Mouse (Mus musculus) heart, embryonic 11.5 days (tissue): ENCODE results near the gene Shisal1. TPM values are rescaled to one million over a fixed set of nuclear protein-coding genes. Genes with fewer than 3 reads are reported as not detected.

Experiments used
- ATAC-seq: fragments of 200-750 bp; cut with Nextera tagmentation; replicated peaks from 2 replicates; pipeline ENCODE4 v1.8.0; 2017; ENCODE audit warnings: moderate library complexity; ENCODE audit not compliant: insufficient number of reproducible peaks, low FRiP score, low TSS enrichment
- H3K27ac ChIP-seq: fragments of 300-500 bp; sonication (generic); 2 replicates; pipeline ENCODE4 v1.5.1; 2014; ENCODE audit warnings: mild to moderate bottlenecking, low read depth, low read length
- H3K27me3 ChIP-seq: fragments of 300-500 bp; sonication (generic); 2 replicates; pipeline ENCODE4 v1.6.1; 2014; ENCODE audit warnings: mild to moderate bottlenecking, low read length, mixed read lengths; ENCODE audit not compliant: control insufficient read depth, insufficient read depth
- H3K36me3 ChIP-seq: fragments of 300-500 bp; sonication (generic); 2 replicates; pipeline ENCODE4 v1.6.1; 2014; ENCODE audit warnings: mild to moderate bottlenecking, low read length, moderate library complexity, mixed read lengths; ENCODE audit not compliant: control insufficient read depth, insufficient read depth
- H3K4me1 ChIP-seq: fragments of 300-500 bp; sonication (generic); 2 replicates; pipeline ENCODE4 v1.6.1; 2014; ENCODE audit warnings: low read length; ENCODE audit not compliant: control insufficient read depth, insufficient read depth
- H3K4me2 ChIP-seq: fragments of 300-500 bp; sonication (generic); 2 replicates; pipeline ENCODE4 v1.6.1; 2014; ENCODE audit warnings: mild to moderate bottlenecking, moderate library complexity
- H3K4me3 ChIP-seq: fragments of 300-500 bp; sonication (generic); 2 replicates; pipeline ENCODE4 v1.5.1; 2014; ENCODE audit warnings: low read depth, low read length
- H3K9ac ChIP-seq: fragments of 300-500 bp; sonication (generic); 2 replicates; pipeline ENCODE4 v1.6.1; 2014; ENCODE audit warnings: mild to moderate bottlenecking, low read depth, low read length, moderate library complexity
- H3K9me3 ChIP-seq: fragments of 300-500 bp; sonication (generic); replicated peaks from 2 replicates; pipeline ENCODE4 v1.6.1; 2016; ENCODE audit warnings: low read length; ENCODE audit not compliant: control insufficient read depth
- WGBS: fragments of 180-500 bp; shearing (Covaris S2); extraction: QIAGEN DNeasy Blood & Tissue Kit; methylation state at CpG from one replicate; pipeline ENCODE4 v1.1.7; 2014; ENCODE audit not compliant: insufficient replicate concordance; 5-methylcytosine and 5-hydroxymethylcytosine counted together
- polyA plus RNA-seq: library from polyadenylated mRNA; unstranded; fragments of >200 nt; fragmentation: Nextera tagmentation; extraction: Ambion mirVana; gene quantifications from 2 replicates; pipeline ENCODE4 v1.2.1, GENCODE M21; 2014

Shisal1 gene
- polyA plus RNA-seq, 1 experiment from 2014 or later, result 0.34 TPM

GRCm38 (mm10) chr15:84351915-84352844 is 94.7 kb downstream of the Shisal1 start:
- Histone ChIP-seq H3K36me3 (no peaks in the 10 kb centered on the region), H3K4me1 (peaks cover 5% of the 10 kb centered on the region; the same call in 1 of the 2 replicates), H3K4me3 (no peak overlapping the region), H3K4me2 (no peak overlapping the region), H3K9ac (no peak overlapping the region), H3K27me3 (no peaks in the 10 kb centered on the region), H3K9me3 (no peaks in the 10 kb centered on the region; the same call in 1 of the 2 replicates), H3K27ac (no peak overlapping the region)
- 53% methylated on average over 21 of the region's 21 CpGs for WGBS
- no peak for ATAC-seq

GRCm38 (mm10) chr15:84351342-84351741 is 95.6 kb downstream of the Shisal1 start:
- Histone ChIP-seq H3K27me3 (no peaks in the 10 kb centered on the region), H3K4me2 (no peak overlapping the region), H3K27ac (no peak overlapping the region), H3K36me3 (no peaks in the 10 kb centered on the region), H3K9ac (no peak overlapping the region), H3K4me1 (peaks cover 5% of the 10 kb centered on the region; the same call in 1 of the 2 replicates), H3K4me3 (no peak overlapping the region), H3K9me3 (no peaks in the 10 kb centered on the region; the same call in 1 of the 2 replicates)
- ATAC-seq, result no peak
- WGBS, result 82% methylated on average over 7 of the region's 7 CpGs

- Histone ChIP-seq H3K4me3 (no peak overlapping the region), H3K27me3 (no peaks in the 10 kb centered on the region), H3K4me2 (no peak overlapping the region), H3K4me1 (peaks cover 5% of the 10 kb centered on the region; the same call in 1 of the 2 replicates), H3K9ac (no peak overlapping the region), H3K9me3 (no peaks in the 10 kb centered on the region; the same call in 1 of the 2 replicates), H3K27ac (no peak overlapping the region), H3K36me3 (no peaks in the 10 kb centered on the region)
- ATAC-seq, result no peak; the same call in 1 of the 2 replicates
- 54% methylated on average over 14 of the region's 14 CpGs for WGBS
Measured at GRCm38 (mm10) chr15:84349915-84350738, 96.8 kb downstream of the Shisal1 start.

GRCm38 (mm10) chr15:84348769-84349168 is 98.1 kb downstream of the Shisal1 start:
- 93% methylated on average over 4 of the region's 4 CpGs for WGBS

GRCm38 (mm10) chr15:84340926-84341325 is 106.0 kb downstream of the Shisal1 start:
- H3K4me2 ChIP-seq, result no peak overlapping the region
- H3K27me3 ChIP-seq, result no peaks in the 10 kb centered on the region
- H3K4me3 ChIP-seq, result no peak overlapping the region
- ATAC-seq, result no peak
- no peaks in the 10 kb centered on the region for H3K9me3 ChIP-seq
- H3K36me3 ChIP-seq, result no peaks in the 10 kb centered on the region
- H3K27ac ChIP-seq, result no peak overlapping the region
- 0 out of 2 replicates have a peak, but pooled peaks cover 2% of the 10 kb centered on the region for H3K4me1 ChIP-seq
- no peak overlapping the region for H3K9ac ChIP-seq
- WGBS, result 36% methylated on average over 2 of the region's 2 CpGs

More at GRCm38 (mm10) chr15:84348769-84349168, 98.1 kb downstream of the Shisal1 start:
- Histone ChIP-seq H3K27me3 (no peaks in the 10 kb centered on the region), H3K9me3 (no peaks in the 10 kb centered on the region; the same call in 1 of the 2 replicates), H3K9ac (no peak overlapping the region), H3K4me3 (no peak overlapping the region), H3K4me1 (peaks cover 5% of the 10 kb centered on the region; the same call in 1 of the 2 replicates), H3K36me3 (no peaks in the 10 kb centered on the region), H3K27ac (no peak overlapping the region), H3K4me2 (no peak overlapping the region)
- no peak for ATAC-seq

- no peak overlapping the region for H3K9ac ChIP-seq
- H3K36me3 ChIP-seq, result no peaks in the 10 kb centered on the region
- H3K4me1 ChIP-seq, result 0 out of 2 replicates have a peak, but pooled peaks cover 2% of the 10 kb centered on the region
- no peak overlapping the region for H3K4me3 ChIP-seq
- no peak overlapping the region for H3K27ac ChIP-seq
- H3K4me2 ChIP-seq, result no peak overlapping the region
- 70% methylated on average over 5 of the region's 5 CpGs for WGBS
- no peaks in the 10 kb centered on the region for H3K9me3 ChIP-seq
- H3K27me3 ChIP-seq, result no peaks in the 10 kb centered on the region
- no peak for ATAC-seq
Measured at GRCm38 (mm10) chr15:84337599-84337998, 109.3 kb downstream of the Shisal1 start.

GRCm38 (mm10) chr15:84336281-84336817 is 110.5 kb downstream of the Shisal1 start:
- H3K27ac ChIP-seq, result no peak overlapping the region
- WGBS, result 61% methylated on average over 12 of the region's 12 CpGs
- no peaks in the 10 kb centered on the region for H3K27me3 ChIP-seq
- H3K9ac ChIP-seq, result no peak overlapping the region
- no peak overlapping the region for H3K4me3 ChIP-seq
- H3K4me1 ChIP-seq, result 0 out of 2 replicates have a peak, but pooled peaks cover 2% of the 10 kb centered on the region
- no peaks in the 10 kb centered on the region for H3K9me3 ChIP-seq
- no peak for ATAC-seq
- no peaks in the 10 kb centered on the region for H3K36me3 ChIP-seq
- H3K4me2 ChIP-seq, result no peak overlapping the region

- no peak overlapping the region for H3K4me3 ChIP-seq
- no peak for ATAC-seq
Measured at GRCm38 (mm10) chr15:84331066-84331612, 115.8 kb downstream of the Shisal1 start.

More at GRCm38 (mm10) chr15:84331066-84331612, 115.8 kb downstream of the Shisal1 start:
- H3K27me3 ChIP-seq, result 0 out of 2 replicates have a peak, but pooled peaks cover 2% of the 10 kb centered on the region
- 70% methylated on average over 4 of the region's 4 CpGs for WGBS
- H3K36me3 ChIP-seq, result no peaks in the 10 kb centered on the region
- no peak overlapping the region for H3K27ac ChIP-seq
- H3K4me2 ChIP-seq, result no peak overlapping the region
- no peak overlapping the region for H3K9ac ChIP-seq
- no peaks in the 10 kb centered on the region for H3K9me3 ChIP-seq
- H3K4me1 ChIP-seq, result no peaks in the 10 kb centered on the region
